Mouse (Mus musculus): Measurements from ENCODE around the gene Rasl10a. TPM values are rescaled to one million over a fixed set of nuclear protein-coding genes. Genes with fewer than 3 reads are reported as not detected.
A peak's percentile ranks its signal among the peaks of the same experiment; 100 is the strongest.

Rasl10a gene
- polyA plus RNA-seq, 1 experiment from 2014 or later: 0.70 TPM

- no peak overlapping the region for H3K27ac ChIP-seq (ENCODE audit: poor library complexity, severe bottlenecking)
- 93% methylated on average over 10 of the region's 10 CpGs for WGBS
Measured at GRCm38 (mm10) chr11:5032706-5033105, 25.2 kb upstream of the Rasl10a start.

GRCm38 (mm10) chr11:5033136-5033535 lies 24.8 kb upstream of the Rasl10a start:
- Histone ChIP-seq H3K4me2 (no peak overlapping the region), H3K36me3 (peaks cover 96% of the 10 kb centered on the region), H3K4me3 (no peak overlapping the region), H3K9me3 (replicated peaks) (no peaks in the 10 kb centered on the region), H3K9ac (no peak overlapping the region), H3K4me1 (replicated peaks) (peaks cover 4% of the 10 kb centered on the region; the same call in 1 of the 2 replicates), H3K27me3 (replicated peaks) (no peaks in the 10 kb centered on the region), H3K27ac (ENCODE audit: poor library complexity, severe bottlenecking) (no peak overlapping the region)
- 80% methylated on average over 3 of the region's 3 CpGs for WGBS
- no peak for ATAC-seq (ENCODE audit: insufficient number of reproducible peaks, low FRiP score)

More at GRCm38 (mm10) chr11:5032706-5033105, 25.2 kb upstream of the Rasl10a start:
- H3K36me3 ChIP-seq: peaks cover 96% of the 10 kb centered on the region
- no peaks in the 10 kb centered on the region for H3K27me3 ChIP-seq (replicated peaks)
- no peaks in the 10 kb centered on the region for H3K9me3 ChIP-seq (replicated peaks)
- H3K9ac ChIP-seq: no peak overlapping the region
- ATAC-seq (ENCODE audit: insufficient number of reproducible peaks, low FRiP score): no peak
- no peak overlapping the region for H3K4me3 ChIP-seq
- H3K4me2 ChIP-seq: no peak overlapping the region
- peaks cover 4% of the 10 kb centered on the region; the same call in 1 of the 2 replicates for H3K4me1 ChIP-seq (replicated peaks)

GRCm38 (mm10) chr11:5035421-5035820 lies 22.5 kb upstream of the Rasl10a start:
- 92% methylated on average over 4 of the region's 4 CpGs for WGBS

GRCm38 (mm10) chr11:5037146-5037854 lies 20.6 kb upstream of the Rasl10a start:
- H3K9me3 ChIP-seq (replicated peaks): no peaks in the 10 kb centered on the region
- H3K27ac ChIP-seq (ENCODE audit: poor library complexity, severe bottlenecking): no peak overlapping the region
- ATAC-seq (ENCODE audit: insufficient number of reproducible peaks, low FRiP score): no peak
- H3K36me3 ChIP-seq: peaks cover 97% of the 10 kb centered on the region
- 80% methylated on average over 8 of the region's 8 CpGs for WGBS
- H3K9ac ChIP-seq: 0 out of 2 replicates have a peak overlapping the region, but pooled peaks have one; percentile 18
- no peak overlapping the region for H3K4me2 ChIP-seq
- no peaks in the 10 kb centered on the region for H3K27me3 ChIP-seq (replicated peaks)
- peaks cover 22% of the 10 kb centered on the region for H3K4me1 ChIP-seq (replicated peaks)
- H3K4me3 ChIP-seq: no peak overlapping the region

More at GRCm38 (mm10) chr11:5035421-5035820, 22.5 kb upstream of the Rasl10a start:
- no peaks in the 10 kb centered on the region for H3K9me3 ChIP-seq (replicated peaks)
- H3K36me3 ChIP-seq: peaks cover 97% of the 10 kb centered on the region
- H3K4me3 ChIP-seq: no peak overlapping the region
- H3K27me3 ChIP-seq (replicated peaks): no peaks in the 10 kb centered on the region
- H3K4me2 ChIP-seq: no peak overlapping the region
- H3K9ac ChIP-seq: no peak overlapping the region
- peaks cover 5% of the 10 kb centered on the region; the same call in 1 of the 2 replicates for H3K4me1 ChIP-seq (replicated peaks)
- no peak for ATAC-seq (ENCODE audit: insufficient number of reproducible peaks, low FRiP score)
- no peak overlapping the region for H3K27ac ChIP-seq (ENCODE audit: poor library complexity, severe bottlenecking)

- Histone ChIP-seq H3K4me3 (no peak overlapping the region), H3K4me2 (no peak overlapping the region), H3K36me3 (peaks cover 73% of the 10 kb centered on the region), H3K4me1 (replicated peaks) (peaks cover 19% of the 10 kb centered on the region), H3K9ac (no peak overlapping the region), H3K9me3 (replicated peaks) (no peaks in the 10 kb centered on the region), H3K27me3 (replicated peaks) (no peaks in the 10 kb centered on the region), H3K27ac (ENCODE audit: poor library complexity, severe bottlenecking) (no peak overlapping the region)
- 88% methylated on average over 5 of the region's 5 CpGs for WGBS
- no peak for ATAC-seq (ENCODE audit: insufficient number of reproducible peaks, low FRiP score)
Measured at GRCm38 (mm10) chr11:5040585-5040984, 17.3 kb upstream of the Rasl10a start.

- no peak overlapping the region for H3K9ac ChIP-seq
- no peak for ATAC-seq (ENCODE audit: insufficient number of reproducible peaks, low FRiP score)
- WGBS: 48% methylated on average over 18 of the region's 18 CpGs
- peaks cover 66% of the 10 kb centered on the region for H3K36me3 ChIP-seq
- H3K4me2 ChIP-seq: no peak overlapping the region
- H3K27ac ChIP-seq (ENCODE audit: poor library complexity, severe bottlenecking): no peak overlapping the region
- no peaks in the 10 kb centered on the region for H3K9me3 ChIP-seq (replicated peaks)
- no peak overlapping the region for H3K4me3 ChIP-seq
- H3K4me1 ChIP-seq (replicated peaks): peaks cover 19% of the 10 kb centered on the region
- H3K27me3 ChIP-seq (replicated peaks): no peaks in the 10 kb centered on the region
Measured at GRCm38 (mm10) chr11:5041144-5041780, 16.7 kb upstream of the Rasl10a start.

GRCm38 (mm10) chr11:5042645-5043381 lies 15.1 kb upstream of the Rasl10a start:
- H3K27me3 ChIP-seq (replicated peaks): no peaks in the 10 kb centered on the region
- H3K9ac ChIP-seq: no peak overlapping the region
- ATAC-seq (ENCODE audit: insufficient number of reproducible peaks, low FRiP score): no peak
- H3K4me1 ChIP-seq (replicated peaks): peaks cover 19% of the 10 kb centered on the region
- no peaks in the 10 kb centered on the region for H3K9me3 ChIP-seq (replicated peaks)
- no peak overlapping the region for H3K4me2 ChIP-seq
- H3K4me3 ChIP-seq: no peak overlapping the region
- no peak overlapping the region for H3K27ac ChIP-seq (ENCODE audit: poor library complexity, severe bottlenecking)
- H3K36me3 ChIP-seq: peaks cover 54% of the 10 kb centered on the region
- 88% methylated on average over 8 of the region's 8 CpGs for WGBS

GRCm38 (mm10) chr11:5046321-5046926 lies 11.5 kb upstream of the Rasl10a start:
- H3K9me3 ChIP-seq (replicated peaks): no peaks in the 10 kb centered on the region
- no peak overlapping the region for H3K4me2 ChIP-seq
- no peaks in the 10 kb centered on the region for H3K27me3 ChIP-seq (replicated peaks)
- H3K9ac ChIP-seq: no peak overlapping the region
- WGBS: 42% methylated on average over 12 of the region's 12 CpGs
- H3K4me3 ChIP-seq: no peak overlapping the region
- no peak for ATAC-seq (ENCODE audit: insufficient number of reproducible peaks, low FRiP score)
- H3K36me3 ChIP-seq: peaks cover 18% of the 10 kb centered on the region
- no peak overlapping the region for H3K27ac ChIP-seq (ENCODE audit: poor library complexity, severe bottlenecking)
- H3K4me1 ChIP-seq (replicated peaks): peaks cover 7% of the 10 kb centered on the region

GRCm38 (mm10) chr11:5051629-5052028 lies 6.3 kb upstream of the Rasl10a start:
- no peak overlapping the region for H3K27ac ChIP-seq (ENCODE audit: poor library complexity, severe bottlenecking)
- 79% methylated on average over 10 of the region's 10 CpGs for WGBS
- no peak for ATAC-seq (ENCODE audit: insufficient number of reproducible peaks, low FRiP score)
- H3K4me3 ChIP-seq: no peak overlapping the region
- H3K9me3 ChIP-seq (replicated peaks): no peaks in the 10 kb centered on the region
- peaks cover 6% of the 10 kb centered on the region; the same call in 1 of the 2 replicates for H3K4me1 ChIP-seq (replicated peaks)
- peaks cover 18% of the 10 kb centered on the region for H3K27me3 ChIP-seq (replicated peaks)
- H3K4me2 ChIP-seq: no peak overlapping the region
- no peak overlapping the region for H3K9ac ChIP-seq
- H3K36me3 ChIP-seq: no peaks in the 10 kb centered on the region

- Histone ChIP-seq H3K9ac (no peak overlapping the region), H3K9me3 (replicated peaks) (no peaks in the 10 kb centered on the region), H3K4me1 (replicated peaks) (peaks cover 6% of the 10 kb centered on the region; the same call in 1 of the 2 replicates), H3K4me2 (no peak overlapping the region), H3K27me3 (replicated peaks) (peaks cover 25% of the 10 kb centered on the region), H3K36me3 (no peaks in the 10 kb centered on the region), H3K4me3 (no peak overlapping the region), H3K27ac (ENCODE audit: poor library complexity, severe bottlenecking) (no peak overlapping the region)
- ATAC-seq (ENCODE audit: insufficient number of reproducible peaks, low FRiP score): no peak
- 64% methylated on average over 10 of the region's 10 CpGs for WGBS
Measured at GRCm38 (mm10) chr11:5052200-5052854, 5.6 kb upstream of the Rasl10a start.

All from heart, embryonic 12.5 days (tissue).